ENCODE assay signal across 20 mouse cellular contexts in the genomic region with DNA sequence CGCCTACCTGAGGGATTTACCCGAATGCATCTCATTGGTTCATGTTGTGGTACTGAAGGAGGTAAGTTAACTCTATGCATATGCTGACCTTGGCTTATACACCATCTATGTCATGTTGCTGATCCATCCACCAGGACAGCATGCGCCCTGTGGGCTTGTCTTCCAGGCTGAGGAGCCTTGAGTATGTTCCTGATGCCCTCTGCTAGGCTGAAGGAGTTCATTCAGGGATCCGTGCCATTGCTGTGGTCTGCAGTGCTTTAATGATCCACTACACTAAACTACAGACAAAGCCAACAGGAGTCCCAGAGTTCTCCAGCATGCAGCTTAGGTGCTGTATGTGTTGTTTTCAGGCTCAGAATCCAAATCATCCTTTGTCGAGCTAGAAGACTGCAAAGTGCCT. TPM values are rescaled to one million over a fixed set of nuclear protein-coding genes. Genes with fewer than 3 reads are reported as not detected.
A peak's percentile ranks its signal among the peaks of the same experiment; 100 is the strongest.
DNase-seq lines count a peak whose midpoint lies in the region; ATAC-seq and TF ChIP-seq lines count a peak whose summit lies in the region.
"Had no signal": no experiment of that assay in that cellular context is flagged by ENCODE, and none has a peak within 500 bp of the region (broad histone marks: within the 10 kb centered on the region; RNA-seq: fewer than 3 reads in every experiment).

No protein-coding gene starts in this region.

- H3K27me3 ChIP-seq in midbrain, embryonic 10.5 days (ENCODE audit: low read depth, poor library complexity, severe bottlenecking), result peaks cover 24% of the 10 kb centered on the region
- H3K27me3 ChIP-seq: embryonic facial prominence, embryonic 15.5 days; lung, embryonic 15.5 days had no signal

- TF ChIP-seq CTCF in gastrocnemius, adult 2 months (IDR thresholded peaks at IDR 0.05), result peak; percentile 25

- H3K27ac ChIP-seq in gastrocnemius, adult 2 months, result no peak overlapping the region
- H3K27ac ChIP-seq in midbrain, embryonic 10.5 days (replicated peaks), result no peak overlapping the region
- H3K27ac ChIP-seq: embryonic facial prominence, embryonic 15.5 days; hindbrain, postnatal 0 days; lung, embryonic 15.5 days; midbrain, embryonic 13.5 days had no signal

- H3K4me3 ChIP-seq in gastrocnemius, adult 2 months, result no peak overlapping the region
- no peak overlapping the region for H3K4me3 ChIP-seq in midbrain, embryonic 10.5 days
- H3K4me3 ChIP-seq: embryonic facial prominence, embryonic 15.5 days; lung, embryonic 15.5 days; midbrain, embryonic 13.5 days had no signal

- H3K4me1 ChIP-seq in midbrain, embryonic 10.5 days, result no peaks in the 10 kb centered on the region
- H3K4me1 ChIP-seq: embryonic facial prominence, embryonic 15.5 days; lung, embryonic 15.5 days; midbrain, embryonic 13.5 days had no signal

- ATAC-seq in erythroid progenitor cell, adult 5-6 weeks (replicated peaks; ENCODE audit: low FRiP score, poor library complexity, severe bottlenecking), result no peak
- ATAC-seq: forebrain, embryonic 14.5 days; hindbrain, postnatal 0 days; midbrain, embryonic 13.5 days had no signal

- no peak for DNase-seq in gastrocnemius, adult 2 months
- DNase-seq in gastrocnemius, postnatal 36 days, result no peak
- peak; percentile 12 to 20 for DNase-seq in layer of hippocampus, postnatal 10 days (ENCODE audit: low spot score in 2 of 2)
- DNase-seq in layer of hippocampus, postnatal 25 days (ENCODE audit: extremely low spot score in 1 of 2, low spot score in 1 of 2), result no peak
- peak; percentile 19 for DNase-seq in right cerebral cortex, postnatal 14 days
- no peak for DNase-seq in right cerebral cortex, postnatal 25 days
- no peak for DNase-seq in midbrain, embryonic 10.5 days (ENCODE audit: low spot score)
- DNase-seq: gastrocnemius, postnatal 14 days had no signal

- intact Hi-C loops in gastrocnemius, adult 2 months (cut with DNase I), result no loop called here
- intact Hi-C loops in gastrocnemius, postnatal 36 days (cut with DNase I), result no loop called here

- H3K9me3 ChIP-seq in midbrain, embryonic 10.5 days (replicated peaks), result no peaks in the 10 kb centered on the region
- H3K9me3 ChIP-seq: embryonic facial prominence, embryonic 15.5 days; lung, embryonic 15.5 days; midbrain, embryonic 13.5 days had no signal

- WGBS in midbrain, embryonic 10.5 days, result 91% methylated on average over 5 of the region's 5 CpGs

- H3K36me3 ChIP-seq in midbrain, embryonic 10.5 days, result no peaks in the 10 kb centered on the region
- H3K36me3 ChIP-seq: embryonic facial prominence, embryonic 15.5 days; lung, embryonic 15.5 days; midbrain, embryonic 13.5 days had no signal

RNA-seq across cellular contexts. Expression of a gene that starts 6.1 kb away (rescaled TPM):
- not detected for total RNA-seq in gastrocnemius, adult 2 months (2021)
- not detected for total RNA-seq in gastrocnemius, postnatal 36 days (2021)
- 1 to 10 TPM in 1 of 2 experiments, not detected in 1; 4.9 TPM for total RNA-seq in layer of hippocampus, postnatal 10 days (2021)
- total RNA-seq in layer of hippocampus, postnatal 25 days (2021), result 1 to 10 TPM; 1.8 to 3.0 TPM
- not detected in 2 replicates for total RNA-seq in erythroid progenitor cell, adult 5-6 weeks (2015; ENCODE audit: low replicate concordance)
- total RNA-seq in erythroid progenitor cell, adult 5-6 weeks (2017; ENCODE audit: low replicate concordance), result not detected in 2 replicates
- polyA plus RNA-seq in midbrain, embryonic 10.5 days (2016; fragmentation: Nextera tagmentation; extraction: Ambion mirVana), result 0.73 and 1.4 TPM in 2 replicates
- total RNA-seq: common myeloid progenitor, adult 5-6 weeks; ES-E14; gastrocnemius, postnatal 14 days; heart, postnatal 14 days; hindbrain, postnatal 0 days; liver, adult 2 months had no signal
- polyA plus RNA-seq: C2C12; large intestine, adult 2 months; liver, adult 2 months had no signal

Comparison
In these comparisons a context has a peak if more than half of its experiments do, and no peak if none do; other contexts are left out.
1. DNase-seq: peak in layer of hippocampus, postnatal 10 days (2 of 2) and right cerebral cortex, postnatal 14 days (single experiment); none in gastrocnemius, adult 2 months (single experiment), gastrocnemius, postnatal 36 days (0 of 2), layer of hippocampus, postnatal 25 days (0 of 2), right cerebral cortex, postnatal 25 days (single experiment) and midbrain, embryonic 10.5 days (single experiment).